Mouse (Mus musculus) CD4-positive, CD25-positive, alpha-beta regulatory T cell, adult 2 months (primary cell): Measurements from ENCODE around the gene Gm7030.
"Not testable (repeated sequence)": the region's sequence is repeated elsewhere in the genome, so short reads cannot be mapped to it uniquely, and the experiment has no call there.

Experiments used
- DNase-seq: peaks from one replicate; pipeline ENCODE4 v3.0.0-alpha.2; 2012; ENCODE audit warnings: low read depth, low spot score

Gene Gm7030

GRCm38 (mm10) chr17:36135421-36136231 is 6.4 kb upstream of the Gm7030 start:
- not testable (repeated sequence) for DNase-seq

- peak; percentile 64 for DNase-seq
Observed at GRCm38 (mm10) chr17:36131516-36132265, 2.5 kb upstream of the Gm7030 start.

GRCm38 (mm10) chr17:36128525-36128924 is 700 bp downstream of the Gm7030 start:
- not testable (repeated sequence) for DNase-seq

DNA sequence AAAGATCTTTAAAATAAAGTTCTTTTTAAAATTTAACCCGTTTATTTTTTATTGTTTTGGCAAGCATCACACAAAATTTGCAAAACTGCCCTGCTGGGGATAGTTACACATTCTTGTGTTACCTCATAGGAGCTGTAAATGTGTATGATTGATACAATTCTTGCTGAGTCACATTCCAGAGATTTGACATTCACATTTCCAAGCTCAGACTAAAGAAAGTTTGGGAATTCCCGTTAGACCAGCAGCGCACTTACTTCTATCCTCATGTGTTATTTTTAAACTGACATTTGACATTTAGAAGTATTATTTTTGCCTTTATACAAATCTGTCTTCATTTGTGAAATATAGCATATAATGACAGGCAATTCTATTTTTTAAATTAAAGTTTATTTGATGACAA is 5.1 kb downstream of the Gm7030 start:
- DNase-seq, result not testable (repeated sequence)

DNA sequence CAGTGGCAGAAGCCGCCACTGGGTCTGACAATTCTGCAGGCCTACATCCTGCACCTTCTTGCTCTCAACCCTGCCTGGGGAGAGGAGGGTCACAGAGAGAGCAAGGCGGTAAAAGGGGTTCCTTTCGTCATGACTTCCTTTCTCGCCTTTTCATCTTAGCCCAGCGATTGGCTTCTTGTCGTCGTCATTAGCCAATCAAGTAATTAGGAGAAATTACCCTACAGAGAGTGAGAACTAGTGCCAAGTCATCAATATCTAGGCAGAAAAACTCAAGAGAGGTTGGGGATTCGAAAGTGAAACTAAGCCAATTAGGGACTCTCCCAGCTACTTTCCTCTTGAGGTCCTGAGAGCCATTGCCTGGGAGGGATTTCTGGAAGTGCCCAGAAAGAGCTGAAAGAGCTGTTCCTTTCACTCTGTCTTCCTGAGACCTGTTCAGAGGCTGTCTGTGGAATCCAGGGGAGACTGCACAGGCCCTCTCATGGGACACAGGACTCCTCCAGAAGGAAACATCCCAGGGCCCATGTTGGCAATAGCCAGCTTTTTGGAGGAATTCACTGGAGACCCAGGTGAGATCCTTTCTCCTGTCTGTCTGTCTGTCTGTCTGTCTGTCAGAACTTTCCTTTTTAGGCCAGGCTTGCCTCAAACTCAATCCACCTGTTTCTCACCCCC is 7.7 kb downstream of the Gm7030 start, which contains the start of gene Gm19684:
Gm19684 (plus strand) TSS at position 327 of the 669 bp plus-strand sequence.
- DNase-seq, result peak; percentile 95

DNA sequence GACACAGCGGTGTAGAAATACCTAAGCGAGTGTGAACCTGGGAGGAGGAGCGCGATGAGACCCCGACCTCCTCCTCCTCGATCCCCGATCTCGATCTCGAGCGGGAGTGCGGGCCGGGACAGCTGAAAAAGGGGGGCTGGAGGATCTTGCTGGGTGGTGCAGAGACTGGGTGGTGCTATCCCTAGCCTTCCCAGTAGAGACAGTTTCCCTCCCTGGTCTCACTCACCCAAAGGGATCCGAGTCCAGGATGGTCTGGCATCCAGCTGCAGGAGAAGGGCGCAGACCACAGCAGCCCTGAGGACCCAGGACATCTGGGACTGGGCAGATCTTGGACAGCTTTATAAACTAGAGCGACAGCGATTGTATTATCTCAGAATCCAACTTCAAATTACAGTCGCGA is 8.4 kb downstream of the Gm7030 start:
- not testable (repeated sequence) for DNase-seq

GRCm38 (mm10) chr17:36116545-36116944 is 12.7 kb downstream of the Gm7030 start:
- DNase-seq, result not testable (repeated sequence)

- DNase-seq, result peak; percentile 82
Observed at GRCm38 (mm10) chr17:36113979-36114593, 15.1 kb downstream of the Gm7030 start.

DNA sequence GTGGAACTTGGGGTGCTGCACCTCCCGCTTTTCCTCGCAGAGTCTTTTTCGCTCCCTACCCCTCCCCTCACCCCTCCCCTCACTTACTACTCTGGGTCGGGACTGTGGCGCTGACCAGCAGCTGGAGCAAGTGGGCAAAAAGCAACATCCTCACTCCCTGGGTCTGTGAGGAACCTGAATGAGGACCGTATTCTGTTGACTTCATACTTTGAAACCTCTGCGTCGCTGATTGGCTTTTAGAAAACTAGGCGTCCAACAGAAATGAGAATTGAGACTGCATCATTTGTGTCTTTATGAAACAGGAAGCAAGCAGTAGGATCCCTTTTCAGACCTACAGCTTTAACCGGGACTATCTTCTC is 17.7 kb downstream of the Gm7030 start:
- peak; percentile 79 for DNase-seq

DNA sequence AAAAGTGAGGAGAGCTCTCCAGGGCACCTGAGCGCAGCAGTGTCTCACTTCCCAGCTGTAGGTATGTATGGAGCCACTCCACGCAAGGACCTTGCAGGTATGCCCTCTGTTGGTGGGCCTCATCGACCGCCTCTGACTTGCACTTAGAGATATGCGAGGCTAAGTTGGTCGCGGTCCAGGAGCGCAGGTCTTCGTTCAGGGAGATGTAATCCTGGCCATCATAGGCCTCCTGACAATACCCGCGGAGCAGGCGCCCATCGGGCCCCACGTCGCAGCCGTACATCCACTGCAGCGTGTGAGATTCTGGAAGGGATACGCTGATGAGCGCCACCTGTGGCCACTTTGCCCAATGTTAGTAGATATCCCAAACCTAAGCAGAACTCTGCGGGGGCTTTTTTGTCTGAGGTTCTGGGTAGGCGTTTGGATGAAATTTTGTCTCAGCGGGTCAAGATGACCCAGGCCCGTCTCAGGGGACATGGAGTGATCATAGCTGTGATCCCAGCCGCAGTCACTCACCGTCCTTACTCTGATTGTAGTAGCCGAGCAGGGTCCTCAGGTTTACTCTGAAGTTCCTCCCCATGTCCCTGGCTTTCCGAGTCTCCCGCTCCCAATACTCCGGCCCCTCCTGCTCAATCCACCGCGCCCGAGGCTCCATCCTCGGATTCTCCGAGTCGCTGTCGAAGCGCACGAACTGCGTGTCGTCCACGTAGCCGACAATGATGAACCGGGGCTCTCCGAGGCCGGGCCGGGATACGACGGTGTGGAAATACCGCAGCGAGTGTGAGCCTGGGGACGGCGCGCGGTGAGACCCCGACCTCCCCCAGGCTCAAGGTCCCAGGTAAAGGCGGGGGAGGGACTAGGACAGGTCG is 18.4 kb downstream of the Gm7030 start:
- peak; percentile 54 for DNase-seq

- DNase-seq, result not testable (repeated sequence)
Observed at GRCm38 (mm10) chr17:36110129-36110528, 19.1 kb downstream of the Gm7030 start.

- DNase-seq, result not testable (repeated sequence)
Observed at GRCm38 (mm10) chr17:36102091-36102490, 27.1 kb downstream of the Gm7030 start.

DNA sequence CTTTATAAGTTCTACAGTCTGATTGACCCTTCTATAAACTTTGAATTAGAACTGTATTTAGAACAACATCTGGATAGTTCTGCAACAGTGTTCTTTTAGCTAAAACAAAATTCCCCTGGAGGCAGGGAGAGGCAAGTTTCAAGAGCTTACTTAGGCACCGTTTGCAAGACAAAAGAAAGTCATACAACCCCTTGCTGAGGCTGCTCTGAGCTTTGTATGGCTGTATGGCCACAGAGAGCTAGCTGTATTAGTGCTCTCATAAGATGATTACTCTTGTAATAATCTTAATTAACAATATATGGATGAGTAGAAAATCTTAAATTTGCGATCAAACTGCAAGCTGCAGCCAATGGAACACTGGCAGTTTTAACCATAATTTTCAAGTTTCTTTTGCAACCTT is 29.6 kb downstream of the Gm7030 start:
- DNase-seq, result not testable (repeated sequence)

- DNase-seq, result no peak
Observed at GRCm38 (mm10) chr17:36093936-36094335, 35.3 kb downstream of the Gm7030 start.

DNA sequence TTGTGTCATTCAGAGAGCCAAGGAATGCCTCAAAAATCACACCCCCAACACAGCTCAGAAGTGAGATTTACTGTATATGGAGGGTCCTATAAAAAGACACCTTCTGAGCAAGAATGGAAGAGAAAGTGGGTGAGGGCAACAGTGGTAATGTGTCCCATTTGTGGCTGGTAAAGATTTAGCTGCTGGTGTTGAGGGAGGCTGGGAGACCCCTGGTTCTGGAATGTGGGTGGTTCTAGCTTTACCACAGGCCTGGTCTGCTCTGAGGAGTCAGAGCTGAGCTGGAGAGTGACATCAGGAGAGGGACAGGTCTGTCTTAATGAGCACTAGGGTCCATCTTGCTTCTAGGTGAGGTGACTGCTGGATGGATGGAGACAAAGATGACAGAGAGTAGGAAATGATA is 36.7 kb downstream of the Gm7030 start:
- not testable (repeated sequence) for DNase-seq

GRCm38 (mm10) chr17:36091933-36092332 is 37.3 kb downstream of the Gm7030 start:
- not testable (repeated sequence) for DNase-seq

DNA sequence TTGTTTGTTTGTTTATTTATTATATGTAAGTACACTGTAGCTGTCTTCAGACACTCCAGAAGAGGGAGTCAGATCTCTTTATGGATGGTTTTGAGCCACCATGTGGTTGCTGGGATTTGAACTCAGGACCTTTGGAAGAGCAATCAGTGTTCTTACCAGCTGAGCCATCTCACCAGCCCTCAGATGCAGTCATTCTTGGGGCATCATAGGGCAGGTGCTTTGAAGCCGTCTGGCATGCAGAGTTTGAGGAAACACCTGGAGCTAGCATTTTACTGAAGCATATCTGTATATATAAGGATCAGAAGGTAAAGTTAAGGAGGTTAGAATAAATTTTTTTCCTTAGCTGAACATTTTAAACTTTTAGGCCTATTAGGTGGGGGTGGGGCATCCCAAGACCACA is 43.2 kb downstream of the Gm7030 start:
- not testable (repeated sequence) for DNase-seq

DNA sequence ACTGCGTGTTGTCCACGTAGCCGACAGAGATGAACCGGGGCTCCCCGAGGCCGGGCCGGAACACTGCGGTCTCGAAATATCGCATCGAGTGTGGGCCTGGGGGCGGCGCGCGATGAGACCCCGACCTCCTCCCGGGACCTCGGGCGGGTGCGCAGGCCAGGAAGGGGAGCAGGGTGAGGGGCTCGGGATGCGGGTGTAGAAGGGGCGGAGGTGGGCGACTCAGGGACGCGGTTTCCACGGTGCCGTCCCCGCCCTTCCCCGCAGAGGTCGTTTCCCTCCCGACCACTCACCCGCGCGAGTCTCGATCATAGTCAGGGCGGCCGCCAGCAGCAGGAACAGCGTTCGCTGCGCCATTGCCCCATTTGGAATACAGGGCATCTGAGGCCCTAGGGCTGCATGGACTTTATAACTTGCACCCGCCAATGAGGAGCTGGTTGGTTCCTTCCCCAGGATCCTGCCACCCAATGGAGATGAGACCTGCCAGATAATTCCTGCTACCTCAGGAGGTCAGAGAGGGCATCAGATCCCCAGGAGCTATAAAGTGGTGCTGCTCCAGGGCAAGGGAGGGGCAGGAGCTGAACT is 45.3 kb downstream of the Gm7030 start:
- peak; percentile 49 for DNase-seq

- peak; percentile 76 for DNase-seq
Observed at GRCm38 (mm10) chr17:36083266-36083869, 45.9 kb downstream of the Gm7030 start.
